17 mouse cellular contexts compared by ENCODE assay signal in the genomic region with DNA sequence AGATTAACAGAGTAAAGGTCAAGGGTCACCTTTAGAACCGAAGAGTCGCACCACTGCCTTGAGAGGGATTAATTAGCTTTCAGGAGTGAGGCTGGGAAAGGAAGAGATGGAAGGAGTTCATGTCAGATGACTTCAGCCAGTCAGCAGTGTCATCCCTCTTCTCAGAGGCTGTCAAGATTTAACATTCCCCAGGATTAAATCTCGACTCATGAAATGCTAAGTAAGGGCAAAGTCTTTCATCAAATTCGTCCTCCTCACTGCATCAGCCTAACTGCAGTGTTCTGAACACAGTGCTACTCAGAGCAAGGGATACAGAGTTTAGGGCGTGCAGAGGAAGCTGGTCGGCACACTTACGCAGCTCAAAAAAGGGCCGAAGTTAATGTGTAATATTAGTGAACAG.
DNase-seq lines count a peak whose midpoint lies in the region; ATAC-seq lines count a peak whose summit lies in the region.
"Had no signal": no experiment of that assay in that cellular context is flagged by ENCODE, and none has a peak within 500 bp of the region (broad histone marks: within the 10 kb centered on the region; RNA-seq: fewer than 3 reads in every experiment).

No protein-coding gene starts in this region.

- no peak overlapping the region for H3K4me2 ChIP-seq in midbrain, embryonic 13.5 days (replicated peaks)
- H3K4me2 ChIP-seq: liver, embryonic 13.5 days; neural tube, embryonic 12.5 days had no signal

- no peaks in the 10 kb centered on the region for H3K9me3 ChIP-seq in midbrain, embryonic 13.5 days
- H3K9me3 ChIP-seq: liver, embryonic 13.5 days; neural tube, embryonic 12.5 days had no signal

- no peaks in the 10 kb centered on the region for H3K36me3 ChIP-seq in midbrain, embryonic 13.5 days
- H3K36me3 ChIP-seq: G1E; liver, embryonic 13.5 days; neural tube, embryonic 12.5 days had no signal

- H3K9ac ChIP-seq in midbrain, embryonic 13.5 days (replicated peaks), result no peak overlapping the region
- H3K9ac ChIP-seq: forebrain, postnatal 0 days; liver, embryonic 13.5 days; neural tube, embryonic 12.5 days had no signal

- no peaks in the 10 kb centered on the region for H3K27me3 ChIP-seq in midbrain, embryonic 13.5 days
- H3K27me3 ChIP-seq: liver, embryonic 13.5 days; neural tube, embryonic 12.5 days had no signal

- H3K27ac ChIP-seq in midbrain, embryonic 13.5 days, result no peak overlapping the region
- H3K27ac ChIP-seq: gastrocnemius, adult 2 months; liver, embryonic 13.5 days; neural tube, embryonic 12.5 days had no signal

- WGBS in midbrain, embryonic 13.5 days, result 24% methylated on average over 8 of the region's 8 CpGs

- H3K4me1 ChIP-seq in midbrain, embryonic 13.5 days (replicated peaks), result peaks cover 7% of the 10 kb centered on the region
- H3K4me1 ChIP-seq: liver, embryonic 13.5 days; neural tube, embryonic 12.5 days had no signal

- ATAC-seq in midbrain, embryonic 13.5 days, result 0 out of 2 replicates have a peak, but pooled peaks have one; percentile 34
- ATAC-seq: forebrain, postnatal 0 days; inflammation-experienced regulatory T-cells, adult 6 months had no signal

- DNase-seq in kidney, adult 11 months, result peak; percentile 34
- DNase-seq in kidney, postnatal 4 days, result no peak
- DNase-seq in embryo, embryonic 9.5 days (ENCODE audit: extremely low spot score), result peak; percentile 20
- DNase-seq in kidney, adult 9 months, result peak; percentile 55
- no peak for DNase-seq in T-cell, adult 2 months (ENCODE audit: low spot score)
- DNase-seq in adrenal gland, postnatal 10 days, result no peak
- DNase-seq: adrenal gland, postnatal 25 days; cerebellum, adult 8-10 months; forebrain, postnatal 0 days; gastrocnemius, adult 2 months; heart, adult 11 months; liver, embryonic 13.5 days; lung, postnatal 10 days had no signal

- no peak overlapping the region for H3K4me3 ChIP-seq in midbrain, embryonic 13.5 days (replicated peaks)
- H3K4me3 ChIP-seq: gastrocnemius, adult 2 months; liver, embryonic 13.5 days; neural tube, embryonic 12.5 days had no signal

Comparison
In these comparisons a context has a peak if more than half of its experiments do, and no peak if none do; other contexts are left out.
1. DNase-seq: peak in kidney, adult 11 months (single experiment), embryo, embryonic 9.5 days (single experiment) and kidney, adult 9 months (single experiment); none in kidney, postnatal 4 days (0 of 2), T-cell, adult 2 months (single experiment) and adrenal gland, postnatal 10 days (single experiment).